Mouse (Mus musculus) cerebellum, adult (tissue): ENCODE data around the gene Rasal1.

ENCODE experiments used
- ATAC-seq: cut with Nextera tagmentation; 2 replicates; pipeline ENCODE4 v1.9.2; 2017; ENCODE audit warnings: mild to moderate bottlenecking, moderate library complexity, mixed read lengths; ENCODE audit not compliant: insufficient number of reproducible peaks, low FRiP score, low TSS enrichment

Rasal1 gene

DNA sequence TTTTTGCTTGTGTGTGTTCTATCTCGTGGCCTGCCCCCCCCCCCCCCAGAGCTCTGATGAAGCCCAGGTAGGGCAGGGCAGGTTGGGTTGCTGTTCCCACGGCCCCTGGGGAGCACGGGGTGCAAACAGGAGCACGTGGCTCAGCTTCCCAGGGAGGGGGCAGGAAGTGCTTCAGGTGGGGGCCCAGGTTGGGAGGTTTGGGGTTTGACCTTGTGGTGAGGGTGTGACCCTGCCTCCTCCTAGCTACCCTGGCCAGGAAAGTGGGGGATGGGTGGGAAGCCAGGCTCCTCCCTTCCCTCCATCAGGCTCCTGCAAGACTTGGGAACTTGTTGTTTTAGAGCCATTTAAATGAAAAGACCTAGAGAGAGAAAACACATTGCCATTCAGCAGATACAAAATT, 39.8 kb downstream of the Rasal1 start:
- ATAC-seq = no peak

DNA sequence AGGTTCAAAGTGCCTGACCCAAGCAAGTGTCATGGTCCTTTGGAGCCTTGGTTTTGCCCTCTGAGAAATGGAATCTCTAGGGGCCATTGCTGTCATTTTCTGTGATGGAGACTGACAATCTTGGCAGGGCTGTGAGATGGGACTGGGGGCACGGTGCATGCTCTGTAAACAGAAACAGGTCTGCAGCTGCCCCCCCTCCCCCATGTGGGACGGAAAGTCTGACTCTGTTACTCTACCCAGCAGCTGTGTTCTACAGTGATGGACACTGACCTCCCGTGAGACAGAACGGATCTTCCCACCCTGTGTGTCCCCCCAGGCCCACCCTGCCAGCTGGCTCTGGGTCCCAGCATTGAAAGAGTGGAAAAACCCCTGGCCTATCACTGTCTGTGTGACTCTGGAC, 41.8 kb downstream of the Rasal1 start:
- ATAC-seq = no peak

DNA sequence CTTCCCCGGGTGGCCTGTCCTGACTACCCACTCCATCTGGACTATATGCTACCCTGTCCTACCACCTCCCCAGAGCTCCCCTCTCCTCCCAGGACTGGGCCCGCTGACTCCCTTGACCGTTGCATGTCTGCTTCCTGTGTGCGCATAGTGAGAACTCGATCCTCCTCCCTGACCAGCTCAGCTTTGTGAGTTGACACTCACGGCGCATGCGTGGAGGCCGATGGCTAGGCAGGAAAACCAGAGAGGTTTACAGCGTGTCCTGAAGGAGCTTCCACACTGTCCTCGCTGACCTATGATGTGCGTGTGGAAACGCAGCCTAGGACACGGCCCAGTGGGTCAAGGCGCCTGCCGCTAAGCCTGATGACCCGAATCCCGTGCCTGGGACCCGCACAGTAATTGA, 43.4 kb downstream of the Rasal1 start:
- no peak for ATAC-seq

DNA sequence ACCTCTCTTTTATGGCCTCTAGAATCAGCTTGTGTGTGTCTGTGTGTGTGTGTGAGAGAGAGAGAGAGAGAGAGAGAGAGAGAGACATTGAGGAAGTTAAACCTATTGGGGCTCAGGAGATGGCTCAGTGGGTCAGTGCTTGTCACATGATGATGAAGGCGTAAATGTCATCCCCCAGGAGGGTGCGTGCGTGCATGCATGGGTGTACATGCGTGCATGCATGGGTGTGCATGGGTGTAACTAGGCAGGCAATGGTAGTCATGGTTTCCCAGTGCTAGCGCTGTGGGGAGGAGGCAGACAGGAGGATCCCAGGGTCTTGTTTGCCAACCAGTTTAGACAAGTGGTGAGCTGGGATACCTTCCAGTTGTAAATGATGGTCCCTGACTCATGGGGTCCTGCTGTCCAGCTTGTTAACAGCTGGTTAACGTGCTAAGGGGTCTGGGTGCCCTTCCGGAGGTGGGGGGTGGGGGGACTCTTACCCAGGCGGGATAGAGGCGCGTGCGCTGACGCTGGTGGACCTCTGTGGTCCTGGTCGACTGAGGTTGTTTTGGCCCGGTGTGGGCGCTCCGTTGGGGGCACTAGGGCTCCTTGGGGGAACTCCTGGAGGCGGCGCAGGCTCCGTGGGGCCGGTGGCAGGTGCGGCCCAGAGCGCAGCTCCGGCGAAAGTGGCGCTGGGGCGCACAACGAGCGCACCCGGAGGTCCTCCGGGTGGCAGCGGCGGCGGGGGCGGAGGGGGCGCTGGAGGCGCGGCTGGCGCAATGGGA, 45.5 kb downstream of the Rasal1 start:
- ATAC-seq = no peak

DNA sequence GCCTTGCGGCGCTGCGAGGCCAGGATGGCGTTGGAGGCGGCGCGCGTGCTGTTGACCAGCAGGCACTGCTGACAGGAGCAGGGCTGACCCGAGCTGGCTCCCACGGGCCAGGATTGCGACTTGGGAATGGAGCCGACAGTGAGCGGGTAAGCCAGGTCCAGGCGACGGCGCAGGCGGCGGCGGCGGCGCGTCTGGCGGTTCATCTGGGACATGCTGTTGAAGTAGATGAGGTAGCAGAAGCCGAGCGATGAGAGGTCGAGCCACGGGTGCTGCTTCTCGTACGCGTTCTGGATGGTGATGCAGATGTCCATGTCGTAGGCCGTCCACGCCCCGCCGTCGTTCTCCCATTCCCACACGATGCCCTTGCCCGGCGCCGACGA, 46.1 kb downstream of the Rasal1 start:
- no peak for ATAC-seq

DNA sequence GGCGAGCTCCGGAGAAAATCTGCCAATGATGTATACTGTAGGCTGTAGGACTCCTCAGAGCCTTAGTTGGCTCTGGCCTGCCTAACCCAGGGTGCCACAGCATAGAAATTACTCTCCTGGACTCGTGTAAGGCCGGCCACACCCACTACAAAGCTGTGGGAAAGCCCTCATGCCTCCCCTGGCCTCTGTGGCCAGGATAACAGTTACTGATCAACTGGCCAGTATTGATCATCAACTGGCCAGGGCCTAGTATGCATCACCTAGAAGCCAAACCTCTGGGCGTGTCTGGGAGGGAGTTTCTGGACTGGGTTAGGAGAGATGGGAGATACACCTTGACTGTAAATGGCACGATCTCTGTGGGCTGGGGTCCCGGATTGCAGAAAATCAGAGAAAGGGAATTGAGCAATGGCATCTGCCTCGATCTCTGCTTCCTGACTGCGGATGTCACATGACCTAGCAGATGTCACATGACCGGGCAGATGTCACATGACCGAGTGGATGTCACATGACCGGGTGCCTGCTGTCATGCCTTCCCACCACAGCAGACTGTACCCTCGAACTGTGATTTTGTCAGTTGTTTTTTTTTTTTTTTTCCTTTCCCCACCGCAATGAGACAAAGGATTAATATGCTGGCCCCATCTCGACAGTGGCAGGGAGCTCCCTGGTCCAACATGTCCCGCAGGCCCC, 47.6 kb downstream of the Rasal1 start:
- no peak for ATAC-seq

DNA sequence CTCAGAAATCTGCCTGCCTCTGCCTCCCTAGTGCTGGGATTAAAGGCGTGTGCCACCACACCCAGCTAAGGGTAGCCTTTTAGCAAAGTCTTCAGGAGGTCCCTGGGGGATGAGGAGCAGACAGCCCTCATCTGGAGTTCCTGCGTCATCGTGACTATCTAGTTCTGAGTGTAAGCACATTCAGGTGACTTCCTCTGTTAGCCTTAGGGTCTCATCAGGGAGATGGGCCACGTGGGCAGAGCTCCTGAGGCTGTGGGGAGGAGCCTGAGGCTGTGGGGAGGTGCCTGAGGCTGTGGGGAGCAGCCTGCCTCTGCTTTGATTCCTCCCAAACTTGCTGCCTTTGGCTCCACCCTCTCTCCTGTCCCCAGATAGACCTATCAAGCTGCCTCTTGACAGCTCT, 48.3 kb downstream of the Rasal1 start:
- ATAC-seq = no peak

DNA sequence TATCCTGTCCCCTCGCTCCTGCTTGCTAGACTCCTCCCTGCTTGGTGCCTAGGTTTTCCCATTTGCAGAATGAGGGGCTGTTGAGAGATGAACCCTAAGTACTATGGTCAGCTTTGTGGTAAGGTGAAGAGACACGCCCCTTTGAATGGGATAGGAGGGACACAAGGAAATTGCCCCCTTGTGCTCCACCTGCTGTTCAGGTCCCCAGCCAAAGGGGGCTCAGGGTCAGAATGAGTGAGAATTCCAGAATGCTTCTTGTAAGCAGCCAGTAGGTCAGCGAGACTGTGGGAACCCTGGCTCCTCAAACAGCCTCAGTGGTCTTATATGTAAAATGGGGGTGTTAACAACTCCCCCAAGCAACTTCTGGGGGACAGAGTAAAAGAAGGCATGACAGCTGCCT, 49.6 kb downstream of the Rasal1 start:
- ATAC-seq = no peak

DNA sequence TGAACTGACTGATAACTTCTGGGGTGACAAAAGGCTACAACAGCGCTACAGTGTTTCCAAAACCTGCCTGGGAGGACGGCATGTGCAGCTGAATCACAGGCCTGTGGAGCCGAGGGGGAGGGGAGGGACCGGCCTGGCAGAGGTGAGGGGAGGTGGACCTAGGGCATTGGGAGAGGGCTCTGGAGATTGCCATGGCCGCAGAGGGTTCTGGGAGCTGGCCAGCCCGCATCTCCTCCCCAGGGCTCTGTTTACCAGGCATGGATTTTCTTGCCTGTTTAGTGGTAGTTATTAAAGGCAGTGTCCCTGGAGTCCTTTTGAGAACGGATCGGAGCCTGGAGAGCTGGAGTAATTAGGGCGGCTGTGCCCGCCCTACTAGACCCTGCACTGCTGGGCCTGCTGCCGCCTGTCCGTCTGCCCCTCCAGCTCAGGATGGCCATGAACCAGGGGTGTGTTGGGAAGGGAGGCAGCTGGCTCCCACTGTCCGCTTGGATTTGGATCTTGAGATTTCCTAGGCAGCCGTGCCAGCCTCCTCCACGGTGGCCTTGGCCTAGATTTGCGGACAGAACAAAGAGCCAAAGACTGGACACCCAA, 50.3 kb downstream of the Rasal1 start:
- ATAC-seq = peak; percentile 18; the same call in 1 of the 2 replicates

DNA sequence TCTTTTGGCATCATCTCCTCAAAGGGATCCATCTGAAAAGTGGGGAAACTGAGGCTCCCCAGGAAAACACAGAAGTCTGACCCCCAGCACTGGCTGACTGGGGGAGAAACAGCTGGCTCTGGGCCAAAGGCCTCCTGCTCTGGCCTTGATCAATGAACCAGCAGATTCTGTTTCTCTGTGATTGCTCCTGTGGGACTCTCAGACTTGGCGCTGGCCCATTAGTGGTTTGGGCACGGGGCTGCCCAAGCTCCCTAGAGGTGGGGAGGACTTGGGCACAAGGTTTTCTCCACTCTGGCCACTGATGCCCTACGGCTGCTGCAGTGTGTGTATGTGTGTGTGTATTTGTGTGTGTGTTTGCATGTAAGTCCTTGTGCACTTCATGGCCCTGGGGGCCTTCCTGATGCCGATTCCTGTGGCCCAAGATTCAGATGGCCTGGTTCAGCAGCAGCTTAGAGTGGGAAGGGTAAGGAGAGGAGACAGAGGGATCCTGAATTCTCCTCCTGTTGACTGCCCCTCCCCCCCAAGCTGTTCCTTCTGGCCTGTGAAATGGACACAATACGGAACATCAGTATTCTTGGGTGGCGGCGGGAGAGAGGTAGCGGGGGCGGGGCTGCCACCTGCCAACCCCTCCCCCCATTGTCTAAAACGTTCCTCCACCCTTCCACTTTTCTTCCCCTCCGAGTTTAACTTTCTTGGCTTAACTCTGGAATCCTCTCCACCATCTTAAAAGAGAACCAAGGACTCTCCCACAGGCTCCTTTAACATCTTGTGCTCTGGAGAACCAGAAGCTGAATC, 52.6 kb downstream of the Rasal1 start:
- ATAC-seq = no peak

DNA sequence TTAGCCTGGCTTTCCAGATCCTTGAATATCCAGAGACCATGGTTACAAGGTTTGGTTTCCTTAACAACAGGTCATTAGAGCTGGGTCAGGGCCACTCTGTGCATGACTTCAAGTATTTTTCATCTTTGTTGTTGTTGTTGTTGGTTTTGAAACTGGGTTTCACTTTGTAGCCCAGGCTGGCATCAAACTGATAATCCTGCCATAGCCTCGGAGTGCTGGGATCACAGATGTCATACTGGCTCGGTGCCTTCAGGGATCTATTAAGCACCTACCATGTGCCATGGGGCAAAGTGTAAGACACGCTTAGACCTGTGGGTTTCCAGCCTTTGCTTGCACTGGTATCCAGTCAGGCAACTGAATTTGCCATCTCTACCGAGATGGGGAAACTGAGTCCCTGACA, 53.8 kb downstream of the Rasal1 start:
- no peak for ATAC-seq

DNA sequence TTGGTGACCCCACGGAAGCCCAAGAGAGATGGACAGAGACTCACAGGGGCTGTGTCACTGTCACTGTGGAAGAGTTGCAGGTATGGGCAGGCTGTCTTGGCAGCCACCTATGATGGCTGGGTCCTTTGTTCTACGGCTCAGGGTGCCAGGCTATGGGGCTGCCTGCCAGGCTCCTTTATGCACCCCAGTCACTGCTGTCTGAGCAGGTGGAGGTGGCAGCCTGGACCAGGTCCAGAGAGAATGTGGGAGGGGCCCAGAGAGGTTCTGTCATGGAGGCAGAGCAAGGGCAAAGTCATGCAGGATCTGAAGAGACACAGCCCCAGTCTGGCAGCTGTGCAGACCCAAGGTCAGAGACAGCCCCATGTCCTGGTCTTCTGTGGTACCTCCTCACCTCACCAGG, 54.4 kb downstream of the Rasal1 start:
- ATAC-seq = peak; percentile 33; the same call in 1 of the 2 replicates

DNA sequence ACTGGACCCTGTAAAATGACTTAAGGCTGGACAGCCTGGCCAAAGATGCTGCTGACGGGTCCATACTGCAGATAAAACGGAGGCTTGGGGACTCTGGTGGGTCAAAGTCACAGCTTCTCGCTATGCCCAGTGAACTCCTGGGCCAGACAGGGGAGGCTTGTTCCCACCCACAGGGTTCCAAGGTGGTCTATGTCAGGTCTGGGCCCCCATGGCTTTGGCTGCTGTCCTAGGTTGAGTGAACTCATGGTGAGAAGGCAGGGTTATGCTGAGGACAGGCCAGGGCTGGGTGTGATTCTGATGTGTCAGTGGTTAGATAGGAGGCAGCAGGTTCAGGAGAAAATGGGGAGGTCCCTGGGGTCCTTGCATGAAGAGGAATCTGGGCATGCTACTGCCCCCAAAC, 55.0 kb downstream of the Rasal1 start:
- no peak for ATAC-seq

DNA sequence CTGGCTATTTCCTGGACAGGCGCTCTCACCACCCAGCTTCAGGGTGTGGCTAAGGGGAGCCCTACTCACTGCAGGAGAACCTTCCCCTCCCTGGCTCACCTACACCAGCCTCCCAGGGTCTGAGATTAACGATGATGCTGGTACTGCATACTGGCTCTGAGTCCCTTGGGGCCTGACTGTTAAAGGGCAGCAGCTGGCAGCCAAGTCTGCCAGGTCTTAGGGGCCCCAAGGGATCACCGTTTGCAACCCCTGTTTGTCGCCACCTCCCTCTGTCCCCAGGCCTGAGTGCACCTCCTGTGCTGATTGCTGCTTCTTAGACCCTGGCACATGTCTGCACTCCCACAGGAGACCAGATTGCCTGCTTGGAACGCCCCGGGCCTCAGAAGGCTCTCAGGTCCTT, 55.8 kb downstream of the Rasal1 start:
- no peak for ATAC-seq

DNA sequence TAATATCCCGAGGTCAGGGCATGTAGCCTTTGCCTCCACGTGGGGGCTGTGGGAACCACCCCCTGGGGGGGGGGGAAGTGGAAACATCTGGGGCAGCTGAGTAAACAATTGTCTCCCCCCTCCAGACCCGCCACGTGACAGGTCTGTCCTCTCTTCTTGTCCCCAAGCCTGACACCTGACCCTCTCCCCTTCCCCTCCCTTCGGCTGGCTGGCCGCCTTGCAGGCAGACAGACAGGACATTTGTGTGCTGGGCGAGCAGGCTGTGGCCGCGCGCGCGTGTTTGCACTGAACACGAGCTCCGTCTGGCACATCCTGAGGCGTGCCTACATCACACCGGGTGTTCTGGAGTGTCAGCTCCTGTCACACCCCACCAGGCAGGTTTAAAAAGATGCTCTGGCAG, 57.9 kb downstream of the Rasal1 start:
- ATAC-seq = no peak

DNA sequence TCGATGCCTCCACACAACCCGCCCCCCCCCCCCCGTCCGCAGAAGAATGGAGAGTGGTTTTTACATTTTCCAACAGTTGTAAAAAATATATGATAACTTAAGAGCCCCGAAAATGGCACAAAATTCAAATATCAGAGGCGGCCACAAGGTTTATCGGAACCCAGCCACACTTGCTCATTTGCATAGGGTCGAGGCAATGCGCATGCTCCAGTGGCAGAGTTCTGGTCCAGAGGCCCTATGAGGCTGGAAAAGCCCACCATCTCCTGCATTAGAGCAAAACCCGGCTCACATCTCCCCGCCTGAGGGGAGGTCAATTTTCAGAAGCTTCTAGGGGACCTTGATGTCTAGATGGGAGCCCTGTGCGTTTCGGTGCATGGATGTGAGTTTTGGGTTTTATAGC, 58.4 kb downstream of the Rasal1 start:
- ATAC-seq = no peak

DNA sequence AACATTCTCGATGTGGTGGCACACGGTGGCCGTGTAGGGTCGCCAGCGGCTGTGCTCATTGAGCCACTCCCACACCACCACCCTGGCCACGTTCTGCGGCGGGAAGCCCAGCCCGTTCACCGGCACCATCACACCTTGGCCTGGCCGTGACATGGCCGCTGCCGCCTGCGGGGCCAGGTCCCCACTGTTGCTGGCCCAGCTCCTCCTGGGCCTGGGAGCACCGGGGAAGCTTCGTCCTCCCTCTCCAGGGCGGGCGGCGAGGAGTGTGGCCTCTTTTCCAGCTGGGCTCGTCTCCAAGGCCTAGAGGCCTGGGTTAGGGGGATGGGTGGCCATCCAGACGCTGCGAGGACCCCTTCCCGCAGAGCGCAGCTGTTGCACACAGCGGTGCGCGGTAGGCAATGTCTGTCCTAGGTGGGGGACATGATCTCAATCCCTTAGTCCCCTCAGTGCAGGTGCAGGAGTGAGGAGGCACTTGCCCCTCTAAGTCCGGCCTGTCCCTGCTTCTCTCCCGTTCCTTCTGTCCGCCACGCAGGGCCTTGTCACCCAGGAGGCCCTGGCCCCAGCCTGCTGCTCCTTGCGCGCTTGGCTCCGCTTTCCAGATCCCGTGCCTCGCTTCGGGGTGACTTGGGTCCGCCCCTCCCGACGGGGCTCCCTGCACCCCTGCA, 61.7 kb downstream of the Rasal1 start:
- ATAC-seq = no peak

DNA sequence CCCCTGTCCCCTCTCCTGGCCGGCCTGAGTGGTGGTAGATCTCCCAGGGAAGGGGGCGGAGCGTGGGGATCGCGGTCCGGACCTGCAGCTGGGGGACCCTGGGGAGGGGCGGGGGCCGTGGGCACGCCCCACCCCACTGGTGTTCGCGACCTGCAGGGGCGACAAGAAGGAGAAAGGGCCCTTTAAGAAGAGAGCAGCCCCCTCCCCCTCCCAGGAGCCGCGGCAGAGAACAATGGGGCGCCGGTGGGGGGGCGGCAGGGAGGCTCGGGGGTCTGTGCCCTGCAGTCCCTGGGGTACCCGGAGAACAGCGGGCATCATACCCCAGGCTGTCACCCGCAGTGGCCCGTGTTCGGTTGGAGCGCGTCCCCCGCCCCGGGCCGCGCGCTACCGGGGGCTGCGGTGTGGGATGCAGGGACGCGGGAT, 62.2 kb downstream of the Rasal1 start:
- no peak; the same call in 1 of the 2 replicates for ATAC-seq

DNA sequence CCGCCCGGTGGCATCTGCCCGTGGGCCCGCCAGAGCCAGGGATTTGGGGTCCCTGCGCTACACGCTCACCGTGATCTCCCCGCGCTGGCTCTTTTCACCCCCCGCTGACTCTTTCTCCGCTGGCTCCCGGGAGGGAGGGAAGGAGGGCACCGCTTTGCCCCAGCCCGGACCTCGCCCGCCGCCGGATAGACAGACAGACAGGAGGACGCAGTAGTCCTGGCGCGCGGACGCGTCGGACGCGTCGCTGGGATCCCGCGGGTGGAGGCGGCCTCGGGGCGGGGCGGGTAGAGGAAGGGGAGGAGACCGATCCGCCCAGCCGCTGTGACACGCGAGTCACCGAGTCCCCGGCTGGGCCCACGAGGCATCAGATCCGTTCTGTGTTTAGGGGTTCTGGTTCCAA, 62.8 kb downstream of the Rasal1 start:
- peak; percentile 36; the same call in 1 of the 2 replicates for ATAC-seq

DNA sequence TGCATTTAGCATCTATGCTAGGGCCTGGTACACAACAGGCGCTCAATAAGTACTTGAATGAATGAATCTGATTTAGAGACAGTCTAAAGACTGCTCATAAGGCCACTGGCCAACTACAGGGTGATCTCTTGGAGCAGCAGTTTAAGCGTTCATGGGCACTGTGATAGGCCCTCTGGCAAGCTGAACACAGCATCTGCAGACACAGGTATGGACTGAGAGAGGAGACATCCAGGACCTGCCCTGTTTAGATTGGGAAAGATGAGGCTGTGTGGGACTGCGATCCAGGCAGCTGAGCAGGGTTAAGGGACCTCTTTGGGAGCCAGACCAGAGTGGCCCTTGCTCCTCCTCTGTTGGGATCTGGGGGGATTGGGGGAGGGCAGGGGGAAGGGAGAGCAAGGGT, 63.2 kb downstream of the Rasal1 start, which contains the start of gene Dtx1:
Gene Dtx1 (minus strand): TSS at position 101 of the 400 bp plus-strand sequence.
- no peak for ATAC-seq
